Mouse (Mus musculus): ENCODE results near the gene Zfp940. TPM values are rescaled to one million over a fixed set of nuclear protein-coding genes. Genes with fewer than 3 reads are reported as not detected.

Gene Zfp940
- total RNA-seq, 2 experiments from 2014 or later = 3.9 to 5.3 TPM

DNA sequence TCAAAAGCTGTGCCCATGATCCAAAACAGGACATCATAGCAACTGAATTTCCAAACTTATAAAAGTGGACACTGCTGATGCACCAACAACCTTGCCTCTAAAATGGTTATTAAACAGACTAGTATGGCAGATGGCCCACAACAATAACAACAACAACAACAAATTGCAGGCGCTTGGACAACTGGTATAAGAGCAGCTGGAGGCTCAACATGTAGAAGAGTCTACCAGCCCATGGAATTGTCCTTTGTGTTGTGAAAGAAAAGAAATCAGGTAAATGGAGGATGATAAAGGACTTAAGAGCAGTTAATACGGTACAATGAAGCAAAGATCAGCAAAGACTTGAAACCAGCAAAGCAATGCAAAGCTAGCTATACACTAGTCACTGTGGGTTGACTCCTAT lies 39.1 kb downstream of the Zfp940 start:
- ATAC-seq (replicated peaks; ENCODE audit: poor library complexity, severe bottlenecking) = no peak

DNA sequence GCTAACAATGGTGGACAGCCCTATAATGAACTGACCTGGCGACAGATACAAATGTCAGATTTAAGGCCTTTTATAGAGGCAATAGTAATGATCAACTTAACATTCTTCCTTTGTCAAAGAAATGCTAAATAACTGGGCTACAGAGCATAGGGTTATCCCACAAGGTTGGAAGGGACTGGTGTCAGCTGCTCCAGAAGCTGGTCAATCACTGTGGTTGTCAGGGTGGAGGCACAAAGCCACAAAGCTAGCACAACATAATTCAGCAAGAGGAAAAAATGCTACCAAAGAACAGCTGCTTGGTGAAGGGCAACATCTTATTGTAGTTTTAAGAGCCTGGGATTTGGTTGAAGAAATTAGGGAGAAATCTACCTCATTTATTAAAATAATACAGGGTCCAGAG lies 41.2 kb downstream of the Zfp940 start:
- no peak for ATAC-seq (replicated peaks; ENCODE audit: poor library complexity, severe bottlenecking)

DNA sequence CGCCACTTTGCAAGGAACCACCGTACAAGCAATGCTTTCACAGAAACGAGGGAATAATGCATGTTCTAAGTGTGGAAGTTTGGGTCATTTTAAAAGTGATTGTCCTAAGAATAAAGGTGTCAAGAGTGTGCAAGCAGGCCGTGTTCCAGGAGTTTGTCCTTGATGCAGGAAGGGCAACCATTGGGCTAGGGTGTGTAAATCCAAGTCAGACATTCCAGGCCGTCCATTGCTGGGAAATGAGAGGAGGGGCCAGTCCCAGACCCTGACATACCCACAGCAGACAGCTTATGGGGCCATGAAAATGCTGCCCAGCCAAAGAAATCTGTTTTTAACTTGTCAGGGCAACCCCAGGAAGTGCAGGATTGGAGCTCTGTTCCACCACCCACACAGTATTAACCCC lies 46.4 kb downstream of the Zfp940 start:
- ATAC-seq (replicated peaks; ENCODE audit: poor library complexity, severe bottlenecking) = no peak

DNA sequence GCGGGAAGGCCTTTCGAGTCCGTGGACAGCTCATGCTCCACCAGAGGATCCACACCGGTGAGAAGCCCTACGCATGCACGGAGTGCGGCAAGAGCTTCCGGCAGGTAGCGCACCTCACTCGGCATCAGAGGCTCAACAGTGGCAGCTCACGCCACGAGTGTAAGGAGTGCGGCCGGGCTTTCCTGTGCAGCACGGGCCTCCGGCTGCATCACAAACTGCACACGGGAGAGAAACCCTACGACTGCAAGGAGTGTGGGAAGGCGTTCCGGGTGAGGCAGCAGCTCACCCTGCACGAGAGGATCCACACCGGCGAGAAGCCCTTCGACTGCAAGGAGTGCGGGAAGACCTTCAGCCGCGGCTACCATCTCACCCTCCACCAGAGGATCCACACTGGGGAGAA lies 60.6 kb downstream of the Zfp940 start:
- no peak for ATAC-seq (replicated peaks; ENCODE audit: poor library complexity, severe bottlenecking)

DNA sequence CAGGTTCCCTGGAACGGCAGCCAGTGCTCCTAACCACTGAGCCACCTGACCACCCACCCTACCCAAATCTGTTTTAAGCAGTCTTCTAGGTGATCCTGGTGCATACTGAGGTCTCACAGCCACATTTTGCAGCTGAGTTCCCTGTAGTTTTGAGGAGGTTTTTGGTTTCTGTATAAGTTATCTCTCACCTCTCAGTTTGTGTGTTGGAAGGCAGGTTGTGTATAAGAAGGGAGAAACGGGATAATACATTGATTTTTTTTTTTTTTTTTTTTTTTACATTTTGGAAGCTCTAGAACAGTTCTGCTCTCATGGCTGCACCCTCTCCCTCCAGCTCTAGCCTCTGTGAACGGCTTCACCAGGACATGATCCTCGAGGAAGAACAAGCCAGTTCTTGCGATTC lies 67.6 kb downstream of the Zfp940 start:
- ATAC-seq (replicated peaks; ENCODE audit: poor library complexity, severe bottlenecking) = no peak

DNA sequence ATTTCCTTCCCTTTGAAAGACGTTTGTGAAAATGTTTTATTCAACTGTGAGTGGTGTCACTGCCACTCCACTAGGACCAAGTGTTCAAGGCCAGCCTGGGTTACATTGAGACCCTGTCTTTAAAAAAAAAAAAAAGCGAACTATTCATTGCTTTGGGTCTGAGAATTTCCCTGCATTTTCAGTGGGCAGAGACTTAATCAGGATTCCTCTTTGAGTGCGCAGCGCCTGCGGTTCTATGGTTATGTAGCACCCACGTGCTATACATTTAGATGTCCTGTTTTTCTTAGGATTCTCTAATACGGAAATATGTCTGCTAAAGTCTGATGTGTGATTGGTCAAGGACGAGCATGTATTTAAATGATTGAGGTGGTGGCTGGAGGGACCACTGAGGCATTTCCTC lies 68.4 kb downstream of the Zfp940 start:
- ATAC-seq (replicated peaks; ENCODE audit: poor library complexity, severe bottlenecking) = no peak

DNA sequence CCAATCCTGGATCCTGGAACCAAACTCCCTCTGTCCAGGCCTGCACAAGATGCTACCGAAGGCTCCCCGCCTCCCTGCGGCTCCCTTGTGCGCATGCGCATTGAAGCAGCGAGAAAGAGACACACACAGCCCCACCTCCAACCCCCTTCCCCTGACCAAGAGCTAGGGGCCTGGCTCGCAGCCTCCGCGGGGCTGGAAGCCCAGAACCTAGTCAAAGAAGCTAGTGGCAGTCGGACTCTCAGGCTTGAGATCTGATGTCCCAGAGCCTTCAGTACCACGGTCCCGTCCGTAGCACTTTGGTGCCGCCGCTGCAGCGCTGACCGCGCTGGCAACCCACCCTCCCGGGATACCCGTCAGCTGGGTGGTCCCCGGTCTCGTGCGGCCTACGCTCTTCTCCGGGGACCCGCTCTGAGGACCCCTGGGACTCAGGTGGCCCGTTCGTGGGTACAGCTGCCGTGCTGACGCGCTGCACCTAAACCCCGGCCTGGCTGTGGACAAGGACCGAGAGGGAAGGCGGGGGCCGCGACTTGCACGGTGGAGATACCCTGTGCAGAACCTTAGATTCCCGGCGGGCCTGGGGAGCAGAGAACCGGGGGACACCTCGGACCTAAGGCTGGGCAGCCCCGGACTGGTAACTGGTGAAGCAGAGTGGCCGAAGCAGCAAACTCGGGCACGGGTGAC lies 69.5 kb downstream of the Zfp940 start, which contains the start of gene Zfp30:
Zfp30 (plus strand) TSS at position 128 of the 681 bp plus-strand sequence.
- peak; percentile 90 for ATAC-seq (replicated peaks; ENCODE audit: poor library complexity, severe bottlenecking)

Other genes starting within 250 kb of the Zfp940 start
- not detected in 2 replicates for gene Catsperg2, start 126.6 kb downstream of the Zfp940 start, total RNA-seq (2014; fragmentation: Nextera tagmentation)
- gene Catsperg2, start 126.6 kb downstream of the Zfp940 start, total RNA-seq (2017) = not detected in 2 replicates
- 13.8 and 16.9 TPM in 2 replicates for gene Zfp84, start 85.1 kb downstream of the Zfp940 start, total RNA-seq (2014; fragmentation: Nextera tagmentation)
- gene Zfp84, start 85.1 kb downstream of the Zfp940 start, total RNA-seq (2017) = 19.3 and 21.4 TPM in 2 replicates
- gene Zfp30, start 69.7 kb downstream of the Zfp940 start, total RNA-seq (2014; fragmentation: Nextera tagmentation) = 0.36 TPM in 1 of 2 replicates, not detected in the other
- 0.69 and 0.93 TPM in 2 replicates for gene Zfp30, start 69.7 kb downstream of the Zfp940 start, total RNA-seq (2017)
- 8.0 and 8.5 TPM in 2 replicates for gene Zfp790, start 37.6 kb downstream of the Zfp940 start, total RNA-seq (2014; fragmentation: Nextera tagmentation)
- 10.5 and 18.4 TPM in 2 replicates for gene Zfp790, start 37.6 kb downstream of the Zfp940 start, total RNA-seq (2017)
- 8.2 and 8.4 TPM in 2 replicates for gene Zfp420, start 6.3 kb upstream of the Zfp940 start, total RNA-seq (2014; fragmentation: Nextera tagmentation)
- 2.8 and 4.3 TPM in 2 replicates for gene Zfp420, start 6.3 kb upstream of the Zfp940 start, total RNA-seq (2017)
- gene Zfp27, start 52.9 kb upstream of the Zfp940 start, total RNA-seq (2014; fragmentation: Nextera tagmentation) = 6.1 and 8.0 TPM in 2 replicates
- 10.9 and 13.4 TPM in 2 replicates for gene Zfp27, start 52.9 kb upstream of the Zfp940 start, total RNA-seq (2017)
- gene Zfp383, start 54.6 kb upstream of the Zfp940 start, total RNA-seq (2014; fragmentation: Nextera tagmentation) = 3.7 TPM in 1 of 2 replicates, not detected in the other
- 0.31 and 2.8 TPM in 2 replicates for gene Zfp383, start 54.6 kb upstream of the Zfp940 start, total RNA-seq (2017)
- 10.7 and 12.4 TPM in 2 replicates for gene Zfp74, start 100.4 kb upstream of the Zfp940 start, total RNA-seq (2014; fragmentation: Nextera tagmentation)
- gene Zfp74, start 100.4 kb upstream of the Zfp940 start, total RNA-seq (2017) = 6.9 and 9.3 TPM in 2 replicates
- 16.5 and 22.3 TPM in 2 replicates for gene Zfp568, start 130.3 kb upstream of the Zfp940 start, total RNA-seq (2014; fragmentation: Nextera tagmentation)
- gene Zfp568, start 130.3 kb upstream of the Zfp940 start, total RNA-seq (2017) = 50.3 and 51.3 TPM in 2 replicates
- gene Zfp14, start 197.7 kb upstream of the Zfp940 start, total RNA-seq (2014; fragmentation: Nextera tagmentation) = 0.52 and 2.4 TPM in 2 replicates
- 1.2 and 1.4 TPM in 2 replicates for gene Zfp14, start 197.7 kb upstream of the Zfp940 start, total RNA-seq (2017)
- 7.0 and 9.2 TPM in 2 replicates for gene Zfp82, start 219.2 kb upstream of the Zfp940 start, total RNA-seq (2014; fragmentation: Nextera tagmentation)
- gene Zfp82, start 219.2 kb upstream of the Zfp940 start, total RNA-seq (2017) = 3.0 and 9.6 TPM in 2 replicates
- gene Gm26920, start 236.7 kb upstream of the Zfp940 start, total RNA-seq (2014; fragmentation: Nextera tagmentation) = 2.8 TPM in 1 of 2 replicates, not detected in the other
- not detected in 2 replicates for gene Gm26920, start 236.7 kb upstream of the Zfp940 start, total RNA-seq (2017)
- 7.6 and 15.7 TPM in 2 replicates for gene Zfp566, start 236.9 kb upstream of the Zfp940 start, total RNA-seq (2014; fragmentation: Nextera tagmentation)
- 3.2 and 6.0 TPM in 2 replicates for gene Zfp566, start 236.9 kb upstream of the Zfp940 start, total RNA-seq (2017)
- gene Zfp260, start 241.1 kb upstream of the Zfp940 start, total RNA-seq (2014; fragmentation: Nextera tagmentation) = 41.6 and 58.5 TPM in 2 replicates
- 26.1 and 28.7 TPM in 2 replicates for gene Zfp260, start 241.1 kb upstream of the Zfp940 start, total RNA-seq (2017)